Mouse (Mus musculus): ENCODE data around the gene Grm7.

The Grm7 gene

DNA sequence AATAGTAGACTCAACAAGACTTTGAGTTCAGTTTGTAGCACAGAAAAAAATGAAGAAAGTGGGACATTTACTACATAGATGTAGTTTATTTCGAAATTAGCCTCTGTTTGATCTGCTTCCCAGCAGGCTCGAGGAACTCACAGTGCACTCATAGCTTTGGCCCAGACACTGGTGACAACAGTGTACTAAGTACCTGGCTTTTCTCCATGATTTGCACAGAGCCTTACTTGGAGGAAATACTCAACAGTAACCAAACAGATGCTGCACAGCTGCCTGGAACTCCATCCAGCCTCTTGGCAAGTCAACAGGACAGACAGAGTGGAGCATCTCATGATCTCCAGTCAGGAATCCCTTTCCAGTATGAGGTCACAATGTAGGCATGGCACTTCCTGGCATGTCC, 939.5 kb downstream of the Grm7 start:
- no peak for DNase-seq

GRCm38 (mm10) chr6:111587572-111587971, 942.2 kb downstream of the Grm7 start:
- DNase-seq: peak; percentile 43

DNA sequence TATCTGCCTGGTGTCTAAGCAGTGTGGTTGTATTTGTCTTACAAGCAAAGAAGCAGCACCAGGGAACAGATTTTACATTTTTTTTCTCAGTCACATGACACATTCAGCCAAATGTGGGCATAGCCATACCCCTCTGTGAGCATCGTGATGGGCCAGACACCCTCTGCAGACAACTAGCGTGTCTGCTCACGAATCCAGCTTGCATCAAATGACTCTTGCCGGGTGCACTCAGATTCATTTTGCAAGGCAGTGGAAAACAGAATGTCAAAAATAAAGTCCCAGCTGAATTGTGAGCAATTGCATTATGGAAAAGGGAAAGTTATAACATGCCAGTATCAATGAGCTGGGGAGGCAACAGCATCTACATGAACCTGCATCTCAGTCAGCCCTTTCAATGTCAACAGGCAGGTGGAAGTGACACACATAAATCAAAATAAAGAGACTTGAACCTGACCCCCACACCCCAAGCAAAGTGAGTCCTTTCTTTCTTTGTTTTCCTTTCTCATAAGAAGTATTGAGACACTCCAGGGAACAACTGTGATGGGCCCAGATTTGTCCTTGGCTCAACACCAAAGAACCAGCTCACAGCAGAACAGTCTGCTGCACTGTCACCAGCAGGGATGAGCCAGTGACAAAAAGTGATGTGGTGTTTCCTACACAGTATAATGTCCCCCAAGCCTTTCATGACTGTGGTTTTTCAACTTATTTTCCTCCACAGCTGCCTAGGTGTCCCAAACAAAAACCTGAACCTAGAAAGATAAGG, 956.7 kb downstream of the Grm7 start:
- peak; percentile 48 for DNase-seq

DNA sequence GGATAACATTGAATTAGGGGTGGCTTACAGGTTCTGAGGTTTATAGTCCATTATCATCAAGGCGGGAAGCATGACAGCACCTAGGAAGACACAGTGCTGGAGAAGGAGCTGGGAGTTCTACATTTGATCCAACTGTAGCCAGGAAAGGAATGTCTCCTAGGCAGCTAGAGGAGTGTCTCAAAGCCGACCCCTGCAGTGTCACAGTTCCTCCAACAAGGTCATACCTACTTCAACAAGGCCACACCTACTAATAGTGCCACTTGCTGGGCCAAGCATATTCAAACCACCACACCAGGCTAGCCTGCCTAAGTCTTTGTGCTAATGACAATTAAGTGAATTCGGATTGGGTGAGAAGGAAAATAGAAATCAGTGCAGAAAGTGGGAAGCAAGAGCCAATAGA, 965.0 kb downstream of the Grm7 start:
- no peak for DNase-seq

GRCm38 (mm10) chr6:111613834-111614233, 968.5 kb downstream of the Grm7 start:
- DNase-seq: no peak
